Mouse (Mus musculus) retina, postnatal 7 days (tissue): ENCODE measurements around the gene Adora2b.
A peak's percentile ranks its signal among the peaks of the same experiment; 100 is the strongest.

Source experiments
- DNase-seq: peaks from one replicate; pipeline ENCODE4 v3.0.0-alpha.2; 2012; ENCODE audit warnings: low read depth, low spot score

Gene Adora2b

DNA sequence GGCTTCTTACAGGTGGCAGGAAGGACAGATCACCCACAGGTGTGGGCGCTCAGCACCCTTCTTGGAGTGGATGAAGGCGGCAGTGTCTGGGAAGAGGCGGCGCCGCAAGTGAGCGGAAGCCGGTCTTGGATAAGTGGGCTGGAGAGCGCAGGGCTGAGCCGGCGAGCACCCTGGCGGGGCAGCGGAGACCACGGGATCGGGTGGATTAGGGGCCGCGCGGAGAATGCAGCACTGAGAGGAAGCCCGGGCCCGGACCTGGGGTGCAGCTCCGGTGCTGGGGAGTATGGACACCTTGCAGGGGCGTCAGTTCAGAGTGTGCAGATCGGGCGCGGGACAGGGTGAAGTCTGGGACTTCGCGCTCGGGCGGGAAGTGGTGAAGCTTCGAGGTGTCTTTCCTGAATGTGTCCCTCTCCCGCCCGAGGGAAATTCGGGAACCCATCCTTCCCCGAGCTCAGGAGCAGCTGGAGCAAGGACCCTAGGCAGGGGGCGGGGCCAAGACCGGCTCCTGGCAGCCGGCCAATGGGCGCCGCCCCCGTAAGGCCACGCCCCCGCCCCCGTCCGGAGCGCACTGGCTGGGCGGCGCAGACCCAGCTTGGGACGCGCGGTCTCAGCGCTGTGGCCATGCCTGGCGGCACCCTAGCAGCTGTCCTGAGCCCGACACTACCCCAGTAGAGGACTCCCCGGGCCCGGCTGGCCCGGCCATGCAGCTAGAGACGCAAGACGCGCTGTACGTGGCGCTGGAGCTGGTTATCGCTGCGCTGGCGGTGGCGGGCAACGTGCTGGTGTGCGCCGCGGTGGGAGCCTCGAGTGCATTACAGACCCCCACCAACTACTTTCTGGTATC is at the start of gene Adora2b:
Gene Adora2b (plus strand): TSS at position 584 of the 844 bp plus-strand sequence.
- DNase-seq = peak; percentile 45

- no peak for DNase-seq
Measured at GRCm38 (mm10) chr11:62200901-62201512, 47.8 kb upstream of the Adora2b start.

DNA sequence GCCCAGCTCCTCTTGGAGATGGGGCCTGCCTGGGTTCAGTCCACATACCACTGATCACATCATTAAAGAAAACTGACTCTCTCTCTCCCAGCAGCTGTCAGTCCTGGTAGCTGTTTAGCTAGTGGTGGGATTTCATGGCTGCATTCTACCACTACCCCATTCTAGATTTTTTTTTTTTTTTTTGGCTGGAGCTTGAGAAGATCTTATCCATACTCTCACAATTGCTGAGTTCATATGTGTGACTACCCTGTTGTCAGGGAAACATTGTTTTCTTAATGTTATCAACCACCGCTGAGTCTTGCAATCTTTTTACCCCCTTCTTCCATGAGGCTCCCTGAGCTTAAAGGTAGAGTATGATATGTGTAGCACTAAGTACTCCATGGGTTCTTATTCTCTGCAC is 46.1 kb upstream of the Adora2b start:
- no peak for DNase-seq

DNA sequence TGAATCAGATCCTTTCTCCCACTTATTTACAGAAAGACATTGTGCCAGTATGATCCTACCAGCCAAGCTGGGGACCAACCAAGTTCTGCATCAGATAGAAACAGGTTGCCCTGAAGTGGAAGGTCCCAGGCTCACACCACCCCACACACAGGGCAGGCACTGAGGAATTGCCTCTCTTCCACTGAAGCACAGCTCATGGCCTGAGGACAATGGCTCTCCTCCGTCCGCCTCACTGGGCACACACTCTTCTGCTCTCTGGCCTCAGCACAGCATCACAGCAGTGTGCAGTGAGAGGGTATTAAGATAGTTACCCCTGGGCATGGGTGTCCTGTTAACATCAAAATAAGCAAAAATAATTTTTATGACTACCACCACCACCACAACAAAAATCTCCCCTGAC is 39.7 kb upstream of the Adora2b start:
- DNase-seq = no peak

DNA sequence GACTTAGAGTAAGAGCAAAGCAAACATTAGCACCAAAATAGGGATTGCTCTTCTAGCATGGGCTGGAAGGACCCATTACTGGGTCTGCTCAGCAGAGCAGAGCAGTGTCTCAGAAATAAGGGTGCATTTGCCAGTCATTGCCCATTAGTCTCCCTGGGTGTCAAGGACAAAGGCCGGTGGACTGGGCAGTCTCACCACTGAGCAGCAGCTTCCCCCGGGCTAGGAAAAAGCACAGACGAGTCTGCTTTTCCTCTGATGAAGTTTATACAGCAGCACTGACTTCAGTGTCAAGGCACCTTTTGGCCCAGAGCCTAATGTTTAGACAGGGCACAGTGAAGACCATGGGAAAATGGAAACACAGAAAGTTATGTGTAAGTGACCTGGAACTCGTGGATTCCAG is 38.9 kb upstream of the Adora2b start:
- DNase-seq = no peak

GRCm38 (mm10) chr11:62213384-62213989 is 35.3 kb upstream of the Adora2b start:
- no peak for DNase-seq

GRCm38 (mm10) chr11:62215107-62215506 is 33.7 kb upstream of the Adora2b start:
- DNase-seq = no peak

DNA sequence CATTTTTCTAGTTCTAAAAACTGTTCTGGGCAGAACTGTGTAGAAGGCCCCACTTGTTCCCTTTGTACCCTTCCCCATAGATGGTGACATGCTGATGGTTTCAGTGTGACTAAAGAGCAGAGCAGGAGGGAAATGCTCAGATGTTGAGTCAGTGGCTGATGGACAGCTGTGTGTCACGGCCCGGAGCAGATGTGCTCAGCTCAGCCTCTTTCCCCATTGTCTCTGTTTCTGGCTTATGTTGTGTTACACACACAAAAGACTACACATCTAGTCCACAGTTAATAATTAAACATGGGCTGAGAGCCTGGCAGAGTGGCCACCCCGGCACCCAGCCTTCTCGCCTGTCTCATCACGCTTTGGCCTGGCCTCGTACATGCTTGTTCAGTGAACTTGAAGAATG is 31.0 kb upstream of the Adora2b start:
- no peak for DNase-seq

DNA sequence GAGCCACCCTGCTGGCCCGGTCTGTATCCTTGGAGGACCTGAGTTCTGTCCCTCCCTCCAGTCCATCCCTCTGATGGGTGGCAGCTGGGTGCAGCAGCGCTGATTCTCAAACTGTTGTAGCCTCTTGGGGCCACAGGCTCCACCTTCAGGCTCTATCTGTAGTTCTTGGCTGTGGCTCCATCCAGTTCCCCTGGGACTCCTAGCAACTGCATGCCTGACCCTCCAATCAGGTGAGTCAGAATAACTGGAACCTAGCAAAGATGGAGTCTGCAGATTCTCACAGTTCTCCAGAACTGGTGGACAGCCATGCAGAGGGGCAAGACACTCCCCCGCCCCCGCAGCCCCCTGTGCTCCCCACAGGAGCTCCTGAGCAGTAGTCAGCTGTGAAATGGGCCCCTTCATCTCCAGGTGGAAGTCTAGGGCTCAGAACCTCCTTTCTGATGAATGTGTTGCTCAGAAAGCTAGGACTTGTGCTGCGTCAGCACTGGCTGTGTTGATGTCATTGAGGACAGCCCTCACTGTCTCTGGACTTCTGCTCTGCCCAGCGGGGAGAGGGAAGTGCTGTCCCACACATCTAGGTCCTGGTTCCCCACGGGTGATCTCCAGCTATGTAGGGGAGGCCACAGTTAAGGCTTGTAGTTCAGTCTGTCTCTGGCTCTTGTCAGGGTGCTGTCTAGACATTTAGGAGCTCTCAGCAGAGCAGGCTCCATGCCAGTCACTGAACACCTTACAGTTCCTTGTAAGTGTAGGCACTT is 27.9 kb upstream of the Adora2b start:
- DNase-seq = no peak

DNA sequence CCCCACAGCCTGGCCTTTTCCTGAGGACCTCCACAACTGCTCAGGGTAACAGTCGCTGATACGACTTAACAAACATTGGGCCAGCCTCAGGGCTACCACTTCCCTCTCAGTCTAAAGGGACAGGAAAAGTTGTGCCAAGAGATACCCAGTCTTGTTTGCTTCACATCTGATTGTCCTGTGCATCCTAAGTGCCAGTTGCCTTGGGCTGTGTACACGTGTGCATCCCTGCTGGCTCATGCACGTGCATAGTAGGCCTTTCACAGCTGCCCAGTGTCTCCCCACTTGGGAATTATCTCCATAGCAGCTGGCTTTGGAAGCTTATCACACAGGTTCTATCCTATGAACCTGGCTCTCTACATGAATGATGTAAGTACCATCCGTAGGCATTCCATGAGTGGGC is 25.4 kb upstream of the Adora2b start:
- no peak for DNase-seq

GRCm38 (mm10) chr11:62223962-62224361 is 24.8 kb upstream of the Adora2b start:
- DNase-seq = no peak

DNA sequence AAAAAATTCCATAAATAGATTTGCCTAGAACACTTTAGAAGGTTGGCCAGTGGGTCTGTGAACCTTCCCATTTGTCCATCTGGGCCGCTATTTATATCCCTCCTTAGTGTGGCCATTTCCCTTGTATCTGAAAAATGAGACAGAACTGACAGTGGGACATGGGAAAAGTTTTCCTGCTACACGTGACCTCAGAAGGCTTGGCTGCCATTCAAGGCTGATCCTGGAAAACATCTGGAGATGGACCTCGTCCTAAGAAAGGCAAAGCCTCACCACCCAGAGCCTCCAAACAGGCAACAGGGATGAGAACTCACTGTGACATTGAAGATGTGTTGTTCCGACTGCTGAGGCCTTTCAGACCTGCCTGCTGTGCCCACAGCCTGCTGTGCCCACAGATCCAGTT is 24.0 kb upstream of the Adora2b start:
- no peak for DNase-seq

DNA sequence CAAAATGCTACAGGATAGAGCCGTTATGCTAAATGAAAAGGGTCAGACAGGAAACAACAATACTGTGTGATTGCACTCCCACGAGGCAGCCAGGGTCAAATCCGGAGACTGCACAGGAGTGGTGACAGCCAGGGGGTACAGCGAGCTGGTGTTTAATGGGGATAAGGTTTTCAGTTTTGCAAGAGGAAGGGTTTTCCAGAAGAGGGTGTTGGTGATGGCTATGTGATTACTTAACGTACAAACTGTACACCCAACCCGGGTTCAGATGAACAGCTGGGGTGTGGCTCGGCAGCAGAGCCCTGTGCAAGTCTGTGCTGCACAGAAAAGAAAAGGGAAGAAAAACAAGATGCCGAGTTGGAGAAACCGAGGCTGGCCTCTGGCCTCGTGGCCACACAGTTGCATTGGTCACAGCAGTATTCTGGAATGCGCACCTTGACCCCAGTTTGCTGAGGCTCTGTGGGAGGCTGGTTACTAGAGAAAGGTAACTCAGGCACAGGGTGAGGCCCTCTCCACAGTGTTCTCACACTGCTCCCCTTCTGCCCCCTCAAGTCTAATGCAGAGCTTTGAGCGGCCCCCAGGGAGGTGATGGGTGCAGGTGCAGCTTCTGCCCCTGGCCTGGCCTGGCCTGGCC is 8.0 kb upstream of the Adora2b start:
- no peak for DNase-seq

DNA sequence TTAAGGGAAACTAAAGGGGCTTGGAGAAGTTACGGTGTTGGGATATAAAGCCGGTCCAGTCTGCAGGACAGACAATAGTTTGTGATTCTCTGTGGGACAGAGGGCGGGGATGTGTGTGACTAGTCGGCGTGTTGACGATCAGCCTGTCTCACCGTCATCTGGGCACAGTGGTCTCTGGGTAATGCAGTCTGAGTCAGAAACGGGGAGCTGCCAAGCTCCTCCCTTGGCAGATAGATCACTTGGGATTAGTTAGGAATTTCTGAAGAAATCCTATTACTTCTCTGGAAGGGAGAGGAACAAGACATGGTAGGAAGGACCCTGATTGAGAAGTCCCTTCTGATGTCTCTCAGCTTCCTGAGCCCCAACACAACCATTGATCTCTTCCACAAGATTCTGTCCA is 4.9 kb upstream of the Adora2b start:
- no peak for DNase-seq

GRCm38 (mm10) chr11:62244471-62244870 is 4.3 kb upstream of the Adora2b start:
- DNase-seq = no peak

- no peak for DNase-seq
Measured at GRCm38 (mm10) chr11:62247759-62248400, 904 bp upstream of the Adora2b start.

DNA sequence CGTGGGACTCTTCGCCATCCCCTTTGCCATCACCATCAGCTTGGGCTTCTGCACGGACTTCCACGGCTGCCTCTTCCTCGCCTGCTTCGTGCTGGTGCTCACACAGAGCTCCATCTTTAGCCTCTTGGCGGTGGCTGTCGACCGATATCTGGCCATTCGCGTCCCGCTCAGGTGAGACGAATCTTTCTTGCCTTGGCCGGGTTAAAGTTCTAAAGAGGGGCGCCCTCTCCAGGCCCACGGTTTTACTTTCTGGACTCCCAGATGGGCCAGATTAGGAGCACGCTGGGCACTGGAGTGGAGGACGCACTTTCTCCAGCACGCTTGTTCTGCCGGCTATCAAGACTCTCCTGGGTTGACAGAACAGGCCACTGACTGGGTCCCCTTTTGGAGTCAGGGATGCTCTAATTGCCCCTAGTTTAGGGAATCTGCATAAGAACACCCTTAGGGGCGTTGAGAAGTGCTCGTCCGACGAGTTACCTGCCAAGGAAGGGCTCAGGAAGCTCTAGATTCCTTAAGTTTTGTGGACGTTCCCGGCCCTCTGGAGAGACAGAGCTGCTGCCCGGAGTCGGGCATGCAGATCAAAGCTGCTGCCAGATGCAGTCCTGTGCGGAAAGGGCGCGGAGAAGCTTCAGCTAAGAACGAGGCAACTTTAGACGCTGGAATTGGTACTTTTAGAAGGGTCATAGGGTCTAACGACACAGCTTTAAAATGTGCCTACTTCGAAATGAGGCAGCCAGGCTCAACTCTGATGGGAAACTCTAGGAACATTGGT is 668 bp downstream of the Adora2b start:
- DNase-seq = no peak

DNA sequence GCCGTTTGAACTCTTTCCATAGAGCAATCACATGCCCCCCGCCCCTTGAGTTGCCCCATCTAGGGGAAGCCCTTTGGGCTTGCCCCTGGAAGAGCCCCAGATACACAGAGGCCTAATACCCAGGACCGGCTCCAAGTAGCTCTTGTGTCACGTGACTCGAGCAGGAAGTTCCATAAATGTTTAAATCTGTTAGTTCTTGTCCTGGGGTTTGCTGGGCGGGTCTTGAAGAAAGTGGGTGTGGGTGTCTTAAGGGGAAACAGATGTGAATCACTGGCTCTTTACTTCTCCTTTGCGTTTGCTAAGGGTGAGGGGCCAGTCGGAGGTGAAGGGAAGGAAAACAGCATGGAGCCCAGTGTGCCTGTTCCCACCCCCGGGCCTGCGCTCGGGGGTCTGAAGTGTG is 2.3 kb downstream of the Adora2b start:
- DNase-seq = no peak

GRCm38 (mm10) chr11:62253380-62253779 is 4.6 kb downstream of the Adora2b start:
- DNase-seq = no peak

- no peak for DNase-seq
Measured at GRCm38 (mm10) chr11:62259214-62259613, 10.4 kb downstream of the Adora2b start.
